Mouse (Mus musculus): ENCODE results near the gene Sema3b. TPM values are rescaled to one million over a fixed set of nuclear protein-coding genes. Genes with fewer than 3 reads are reported as not detected.

The Sema3b gene
- polyA plus RNA-seq (2012; rRNA removed) (0.22 and 0.31 TPM in 2 replicates), polyA plus RNA-seq (2014; fragmentation: Nextera tagmentation; extraction: Ambion mirVana) (0.25 and 0.33 TPM in 2 replicates)

- Histone ChIP-seq H3K27me3 (ENCODE audit: control insufficient read depth, insufficient read depth, low read length) (no peaks in the 10 kb centered on the region), H3K9ac (replicated peaks) (no peak within 1 kb of the TSS), H3K4me1 (replicated peaks; ENCODE audit: control insufficient read depth in 2 of 2, insufficient read depth in 2 of 2, low read length in 1 of 2) (peaks cover 5 to 20% of the 10 kb centered on the region in 2 experiments), H3K4me2 (ENCODE audit: low read depth) (no peak within 1 kb of the TSS), H3K27ac (no peak within 1 kb of the TSS), H3K4me3 (ENCODE audit: insufficient read depth in 1 of 2, low read depth in 2 of 2, low read length in 2 of 2) (no peak within 1 kb of the TSS), H3K9me3 (ENCODE audit: control insufficient read depth, low read length) (no peaks in the 10 kb centered on the region), H3K36me3 (replicated peaks; ENCODE audit: control insufficient read depth, insufficient read depth, low read depth) (no peaks in the 10 kb centered on the region)
- DNase-seq (ENCODE audit: low read depth in 3 of 3, low spot score in 3 of 3) (no peak), ATAC-seq (ENCODE audit: insufficient read depth) (no peak)
- TF ChIP-seq EP300 (IDR thresholded peaks at IDR 0.05; ENCODE audit: low read depth) (no peak), CTCF (IDR thresholded peaks at IDR 0.05; ENCODE audit: low read depth) (no peak)
- WGBS (ENCODE audit: insufficient replicate concordance): 41% methylated on average over 12 of the region's 12 CpGs
Measured at GRCm38 (mm10) chr9:107608741-107609432, at the start of gene Sema3b. TSS of gene Sema3b (minus strand) at chr9:107609229.

- H3K4me1 ChIP-seq (replicated peaks; ENCODE audit: control insufficient read depth in 2 of 2, insufficient read depth in 2 of 2, low read length in 1 of 2): no peaks in the 10 kb centered on the region; a peak in 1 of 4 replicates
- DNase-seq (ENCODE audit: low read depth in 3 of 3, low spot score in 3 of 3) (no peak), ATAC-seq (ENCODE audit: insufficient read depth) (no peak)
- H3K27me3 ChIP-seq (ENCODE audit: control insufficient read depth, insufficient read depth, low read length): no peaks in the 10 kb centered on the region; the same call in 1 of the 2 replicates
- WGBS (ENCODE audit: insufficient replicate concordance): 59% methylated on average over 6 of the region's 6 CpGs
- TF ChIP-seq EP300 (IDR thresholded peaks at IDR 0.05; ENCODE audit: low read depth) (no peak), CTCF (IDR thresholded peaks at IDR 0.05; ENCODE audit: low read depth) (no peak)
- no peak overlapping the region for H3K4me2 ChIP-seq (ENCODE audit: low read depth)
- H3K36me3 ChIP-seq (replicated peaks; ENCODE audit: control insufficient read depth, insufficient read depth, low read depth): no peaks in the 10 kb centered on the region
- no peak overlapping the region for H3K9ac ChIP-seq (replicated peaks)
- no peaks in the 10 kb centered on the region for H3K9me3 ChIP-seq (ENCODE audit: control insufficient read depth, low read length)
- no peak overlapping the region for H3K27ac ChIP-seq
- H3K4me3 ChIP-seq (ENCODE audit: insufficient read depth in 1 of 2, low read depth in 2 of 2, low read length in 2 of 2): no peak overlapping the region
Measured at GRCm38 (mm10) chr9:107658096-107658495, 49.1 kb upstream of the Sema3b start.

GRCm38 (mm10) chr9:107657144-107657543, 48.1 kb upstream of the Sema3b start:
- no peak overlapping the region for H3K9ac ChIP-seq (replicated peaks)
- H3K4me2 ChIP-seq (ENCODE audit: low read depth): no peak overlapping the region
- TF ChIP-seq CTCF (IDR thresholded peaks at IDR 0.05; ENCODE audit: low read depth) (no peak), EP300 (IDR thresholded peaks at IDR 0.05; ENCODE audit: low read depth) (no peak)
- DNase-seq (ENCODE audit: low read depth in 3 of 3, low spot score in 3 of 3) (no peak), ATAC-seq (ENCODE audit: insufficient read depth) (no peak)
- no peaks in the 10 kb centered on the region; a peak in 1 of 4 replicates for H3K4me1 ChIP-seq (replicated peaks; ENCODE audit: control insufficient read depth in 2 of 2, insufficient read depth in 2 of 2, low read length in 1 of 2)
- no peaks in the 10 kb centered on the region for H3K27me3 ChIP-seq (ENCODE audit: control insufficient read depth, insufficient read depth, low read length)
- H3K27ac ChIP-seq: no peak overlapping the region
- H3K4me3 ChIP-seq (ENCODE audit: insufficient read depth in 1 of 2, low read depth in 2 of 2, low read length in 2 of 2): no peak overlapping the region
- H3K36me3 ChIP-seq (replicated peaks; ENCODE audit: control insufficient read depth, insufficient read depth, low read depth): no peaks in the 10 kb centered on the region
- no peaks in the 10 kb centered on the region for H3K9me3 ChIP-seq (ENCODE audit: control insufficient read depth, low read length)
- WGBS (ENCODE audit: insufficient replicate concordance): 69% methylated on average over 5 of the region's 5 CpGs

- no peak for TF ChIP-seq EP300 (IDR thresholded peaks at IDR 0.05; ENCODE audit: low read depth)
- Histone ChIP-seq H3K4me2 (ENCODE audit: low read depth) (no peak overlapping the region), H3K27me3 (ENCODE audit: control insufficient read depth, insufficient read depth, low read length) (no peaks in the 10 kb centered on the region), H3K4me1 (replicated peaks; ENCODE audit: control insufficient read depth in 2 of 2, insufficient read depth in 2 of 2, low read length in 1 of 2) (no peaks in the 10 kb centered on the region; a peak in 1 of 4 replicates), H3K9me3 (ENCODE audit: control insufficient read depth, low read length) (no peaks in the 10 kb centered on the region), H3K36me3 (replicated peaks; ENCODE audit: control insufficient read depth, insufficient read depth, low read depth) (no peaks in the 10 kb centered on the region), H3K9ac (replicated peaks) (no peak overlapping the region), H3K4me3 (ENCODE audit: insufficient read depth in 1 of 2, low read depth in 2 of 2, low read length in 2 of 2) (no peak overlapping the region), H3K27ac (no peak overlapping the region)
- no peak for DNase-seq (ENCODE audit: low read depth in 3 of 3, low spot score in 3 of 3)
- 47% methylated on average over 4 of the region's 4 CpGs for WGBS (ENCODE audit: insufficient replicate concordance)
- no peak for ATAC-seq (ENCODE audit: insufficient read depth)
Measured at GRCm38 (mm10) chr9:107654585-107654984, 45.6 kb upstream of the Sema3b start.

- H3K27me3 ChIP-seq (ENCODE audit: control insufficient read depth, insufficient read depth, low read length): no peaks in the 10 kb centered on the region
- TF ChIP-seq EP300 (IDR thresholded peaks at IDR 0.05; ENCODE audit: low read depth) (no peak), CTCF (IDR thresholded peaks at IDR 0.05; ENCODE audit: low read depth) (no peak)
- no peak overlapping the region for H3K4me2 ChIP-seq (ENCODE audit: low read depth)
- no peak overlapping the region for H3K4me3 ChIP-seq (ENCODE audit: insufficient read depth in 1 of 2, low read depth in 2 of 2, low read length in 2 of 2)
- H3K9me3 ChIP-seq (ENCODE audit: control insufficient read depth, low read length): no peaks in the 10 kb centered on the region
- 52% methylated on average over 2 of the region's 2 CpGs for WGBS (ENCODE audit: insufficient replicate concordance)
- H3K36me3 ChIP-seq (replicated peaks; ENCODE audit: control insufficient read depth, insufficient read depth, low read depth): no peaks in the 10 kb centered on the region
- H3K9ac ChIP-seq (replicated peaks): no peak overlapping the region
- no peaks in the 10 kb centered on the region; a peak in 1 of 4 replicates for H3K4me1 ChIP-seq (replicated peaks; ENCODE audit: control insufficient read depth in 2 of 2, insufficient read depth in 2 of 2, low read length in 1 of 2)
- H3K27ac ChIP-seq: no peak overlapping the region
- DNase-seq (ENCODE audit: low read depth in 3 of 3, low spot score in 3 of 3) (no peak), ATAC-seq (ENCODE audit: insufficient read depth) (peak; percentile 40; the same call in 1 of the 2 replicates)
Measured at GRCm38 (mm10) chr9:107653474-107653873, 44.4 kb upstream of the Sema3b start.

Data from liver, embryonic 14.5 days (tissue).